Mouse (Mus musculus) embryonic facial prominence, embryonic 11.5 days (tissue): ENCODE measurements around the gene Rab6b. TPM values are rescaled to one million over a fixed set of nuclear protein-coding genes. Genes with fewer than 3 reads are reported as not detected.

Experiments used
- ATAC-seq: fragments of 200-750 bp; cut with Nextera tagmentation; replicated peaks from 2 replicates; pipeline ENCODE4 v1.8.0; 2017; ENCODE audit warnings: low read depth; ENCODE audit not compliant: insufficient number of reproducible peaks, low FRiP score, low TSS enrichment
- DNase-seq: peaks from one replicate; pipeline ENCODE4 v3.0.0-alpha.2; 2015; ENCODE audit warnings: low spot score
- H3K27ac ChIP-seq: fragments of 300-500 bp; sonication (generic); replicated peaks from 2 replicates; pipeline ENCODE4 v1.5.1; 2014; ENCODE audit warnings: mild to moderate bottlenecking, low read depth, low read length, control low read depth
- H3K27me3 ChIP-seq: fragments of 300-500 bp; sonication (generic); 2 replicates; pipeline ENCODE4 v1.6.1; 2014; ENCODE audit warnings: mild to moderate bottlenecking, low read length, moderate library complexity, mixed read lengths; ENCODE audit not compliant: control insufficient read depth, insufficient read depth
- H3K36me3 ChIP-seq: fragments of 300-500 bp; sonication (generic); replicated peaks from 2 replicates; pipeline ENCODE4 v1.6.1; 2014; ENCODE audit warnings: low read depth, mild to moderate bottlenecking, low read length, moderate library complexity, mixed read lengths; ENCODE audit not compliant: control insufficient read depth, insufficient read depth
- H3K4me1 ChIP-seq: fragments of 300-500 bp; sonication (generic); 2 replicates; pipeline ENCODE4 v1.6.1; 2014; ENCODE audit warnings: low read length, mixed read lengths; ENCODE audit not compliant: control insufficient read depth, insufficient read depth
- H3K4me2 ChIP-seq: fragments of 300-500 bp; sonication (generic); 2 replicates; pipeline ENCODE4 v1.6.1; 2014; ENCODE audit warnings: low read depth, mild to moderate bottlenecking, control low read depth, low read length, moderate library complexity
- H3K4me3 ChIP-seq: fragments of 300-500 bp; sonication (generic); 2 replicates; pipeline ENCODE4 v1.5.1; 2014; ENCODE audit warnings: low read depth, low read length, control low read depth
- H3K9ac ChIP-seq: fragments of 300-500 bp; sonication (generic); replicated peaks from 2 replicates; pipeline ENCODE4 v1.6.1; 2014; ENCODE audit warnings: mild to moderate bottlenecking, control low read depth, low read length
- H3K9me3 ChIP-seq: fragments of 300-500 bp; sonication (generic); replicated peaks from 2 replicates; pipeline ENCODE4 v1.6.1; 2016; ENCODE audit warnings: mild to moderate bottlenecking, low read length, inconsistent platforms, mixed read lengths; ENCODE audit not compliant: control insufficient read depth
- WGBS: fragments of 180-500 bp; shearing (Covaris S2); extraction: QIAGEN DNeasy Blood & Tissue Kit; methylation state at CpG from one replicate; pipeline ENCODE4 v1.1.7; 2014; 5-methylcytosine and 5-hydroxymethylcytosine counted together
- polyA plus RNA-seq: library from polyadenylated mRNA; unstranded; fragments of >200 nt; fragmentation: Nextera tagmentation; extraction: Ambion mirVana; gene quantifications from 2 replicates; pipeline ENCODE4 v1.2.1, GENCODE M21; 2014

Rab6b gene
- polyA plus RNA-seq, 1 experiment from 2014 or later: 6.0 TPM

- H3K4me3 ChIP-seq: no peak overlapping the region
- 82% methylated on average over 6 of the region's 6 CpGs for WGBS
- H3K9ac ChIP-seq: no peak overlapping the region
- DNase-seq (no peak), ATAC-seq (no peak)
- H3K27ac ChIP-seq: no peak overlapping the region
- H3K27me3 ChIP-seq: no peaks in the 10 kb centered on the region
- H3K36me3 ChIP-seq: no peaks in the 10 kb centered on the region
- H3K4me2 ChIP-seq: no peak overlapping the region
- no peaks in the 10 kb centered on the region for H3K9me3 ChIP-seq
- H3K4me1 ChIP-seq: no peaks in the 10 kb centered on the region
Measured at GRCm38 (mm10) chr9:103140384-103140783, 28.8 kb downstream of the Rab6b start.

- no peak overlapping the region for H3K9ac ChIP-seq
- no peak overlapping the region for H3K4me2 ChIP-seq
- no peaks in the 10 kb centered on the region for H3K4me1 ChIP-seq
- no peak for DNase-seq
- H3K9me3 ChIP-seq: no peaks in the 10 kb centered on the region
- no peak overlapping the region for H3K4me3 ChIP-seq
- 97% methylated on average over 7 of the region's 7 CpGs for WGBS
- no peaks in the 10 kb centered on the region for H3K36me3 ChIP-seq
- ATAC-seq: no peak
- H3K27ac ChIP-seq: no peak overlapping the region
- no peaks in the 10 kb centered on the region for H3K27me3 ChIP-seq
Measured at GRCm38 (mm10) chr9:103141266-103141665, 29.7 kb downstream of the Rab6b start.

- ATAC-seq (no peak), DNase-seq (no peak)
- no peaks in the 10 kb centered on the region for H3K36me3 ChIP-seq
- H3K4me2 ChIP-seq: no peak overlapping the region
- H3K27ac ChIP-seq: no peak overlapping the region
- 59% methylated on average over 4 of the region's 4 CpGs for WGBS
- H3K9ac ChIP-seq: no peak overlapping the region
- H3K4me3 ChIP-seq: no peak overlapping the region
- H3K9me3 ChIP-seq: no peaks in the 10 kb centered on the region
- no peaks in the 10 kb centered on the region for H3K4me1 ChIP-seq
- no peaks in the 10 kb centered on the region for H3K27me3 ChIP-seq
Measured at GRCm38 (mm10) chr9:103143881-103144280, 32.3 kb downstream of the Rab6b start.

- DNase-seq (no peak), ATAC-seq (no peak)
- Histone ChIP-seq H3K9me3 (no peaks in the 10 kb centered on the region), H3K27me3 (no peaks in the 10 kb centered on the region), H3K4me1 (no peaks in the 10 kb centered on the region), H3K9ac (no peak overlapping the region), H3K4me3 (no peak overlapping the region), H3K36me3 (no peaks in the 10 kb centered on the region), H3K4me2 (no peak overlapping the region), H3K27ac (no peak overlapping the region)
- WGBS: 31% methylated on average over 5 of the region's 5 CpGs
Measured at GRCm38 (mm10) chr9:103145351-103145750, 33.8 kb downstream of the Rab6b start.

- no peak overlapping the region for H3K4me3 ChIP-seq
- H3K9ac ChIP-seq: no peak overlapping the region
- no peak overlapping the region for H3K4me2 ChIP-seq
- H3K27me3 ChIP-seq: no peaks in the 10 kb centered on the region
- no peak for DNase-seq
- no peaks in the 10 kb centered on the region for H3K4me1 ChIP-seq
- peak; percentile 31; the same call in 1 of the 2 replicates for ATAC-seq
- no peak overlapping the region for H3K27ac ChIP-seq
- no peaks in the 10 kb centered on the region for H3K9me3 ChIP-seq
- WGBS: 79% methylated on average over 10 of the region's 10 CpGs
- H3K36me3 ChIP-seq: no peaks in the 10 kb centered on the region
Measured at GRCm38 (mm10) chr9:103146257-103146656, 34.7 kb downstream of the Rab6b start.

- H3K27ac ChIP-seq: no peak overlapping the region
- no peak overlapping the region for H3K4me3 ChIP-seq
- H3K4me1 ChIP-seq: no peaks in the 10 kb centered on the region
- no peak for DNase-seq
- H3K9me3 ChIP-seq: no peaks in the 10 kb centered on the region
- no peaks in the 10 kb centered on the region for H3K36me3 ChIP-seq
- H3K27me3 ChIP-seq: no peaks in the 10 kb centered on the region
- H3K4me2 ChIP-seq: no peak overlapping the region
- 30% methylated on average over 9 of the region's 9 CpGs for WGBS
- no peak overlapping the region for H3K9ac ChIP-seq
- ATAC-seq: no peak
Measured at GRCm38 (mm10) chr9:103146703-103147102, 35.1 kb downstream of the Rab6b start.

GRCm38 (mm10) chr9:103147103-103147502 is 35.5 kb downstream of the Rab6b start:
- Histone ChIP-seq H3K4me1 (no peaks in the 10 kb centered on the region), H3K27me3 (no peaks in the 10 kb centered on the region), H3K4me3 (no peak overlapping the region), H3K36me3 (no peaks in the 10 kb centered on the region), H3K9ac (no peak overlapping the region), H3K4me2 (no peak overlapping the region), H3K27ac (no peak overlapping the region), H3K9me3 (no peaks in the 10 kb centered on the region)
- DNase-seq (no peak), ATAC-seq (no peak)
- WGBS: 63% methylated on average over 13 of the region's 13 CpGs

GRCm38 (mm10) chr9:103149074-103149799 is 37.6 kb downstream of the Rab6b start:
- H3K36me3 ChIP-seq: no peaks in the 10 kb centered on the region
- 87% methylated on average over 12 of the region's 12 CpGs for WGBS
- no peaks in the 10 kb centered on the region for H3K27me3 ChIP-seq
- DNase-seq (no peak), ATAC-seq (no peak)
- no peak overlapping the region for H3K4me2 ChIP-seq
- H3K9ac ChIP-seq: no peak overlapping the region
- H3K27ac ChIP-seq: no peak overlapping the region
- no peak overlapping the region for H3K4me3 ChIP-seq
- no peaks in the 10 kb centered on the region for H3K4me1 ChIP-seq
- H3K9me3 ChIP-seq: no peaks in the 10 kb centered on the region
